ENCODE assay signal across 10 mouse cellular contexts in the genomic region with DNA sequence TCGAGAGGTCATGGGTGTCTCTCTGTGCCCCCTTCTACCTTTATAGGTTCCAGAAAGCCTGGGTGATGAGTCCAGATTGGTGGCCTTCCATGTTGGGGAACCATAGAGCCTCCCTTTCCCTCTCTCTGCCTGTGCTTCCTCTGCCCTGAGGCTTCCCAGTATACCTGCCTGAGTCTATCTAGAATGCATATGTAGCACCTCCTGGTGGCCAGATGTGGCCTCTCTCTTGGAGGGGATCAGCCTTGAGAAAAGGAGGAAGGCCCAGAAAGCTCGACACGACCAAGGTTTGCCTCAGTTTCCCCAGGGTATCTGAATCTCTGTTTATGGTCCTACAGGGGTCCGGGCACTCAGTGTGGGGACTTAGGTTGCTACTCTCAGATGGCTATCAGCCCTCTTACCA. TPM values are rescaled to one million over a fixed set of nuclear protein-coding genes. Genes with fewer than 3 reads are reported as not detected.
DNase-seq lines count a peak whose midpoint lies in the region; ATAC-seq and TF ChIP-seq lines count a peak whose summit lies in the region.
"Had no signal": no experiment of that assay in that cellular context is flagged by ENCODE, and none has a peak within 500 bp of the region (broad histone marks: within the 10 kb centered on the region; RNA-seq: fewer than 3 reads in every experiment).

No protein-coding gene starts in this region.

- H3K4me3 ChIP-seq in testis, adult 2 months (ENCODE audit: control insufficient read depth, low read depth, low read length): no peak overlapping the region
- H3K4me3 ChIP-seq: hindbrain, embryonic 15.5 days; neural tube, embryonic 12.5 days had no signal

- H3K36me3 ChIP-seq in testis, adult 2 months (ENCODE audit: control insufficient read depth, insufficient read depth, low read length): peaks cover under 1% of the 10 kb centered on the region

- DNase-seq in embryo, embryonic 10 days (ENCODE audit: low spot score): peak; percentile 62
- no peak for DNase-seq in embryo, embryonic 9.5 days (ENCODE audit: extremely low spot score)
- no peak for DNase-seq in testis, postnatal 14 days (ENCODE audit: low spot score)
- peak; percentile 82 for DNase-seq in lung, postnatal 36 days
- peak; percentile 80 for DNase-seq in thymus, postnatal 4 days
- no peak for DNase-seq in layer of hippocampus, postnatal 36 days

- no peaks in the 10 kb centered on the region for H3K27me3 ChIP-seq in testis, adult 2 months (ENCODE audit: control insufficient read depth, insufficient read depth, low read length)

- no peak overlapping the region for H3K27ac ChIP-seq in testis, adult 2 months (ENCODE audit: control insufficient read depth, insufficient read depth, low read depth, low read length)
- H3K27ac ChIP-seq: hindbrain, embryonic 15.5 days; neural tube, embryonic 12.5 days had no signal

- peak; percentile 33; the same call in 1 of the 2 replicates for TF ChIP-seq CTCF in testis, adult 2 months (IDR thresholded peaks at IDR 0.05; ENCODE audit: control insufficient read depth, insufficient read depth, insufficient replicate concordance, low read depth, low read length)

- TF ChIP-seq POLR2A in testis, adult 2 months (IDR thresholded peaks at IDR 0.05; ENCODE audit: control insufficient read depth, low read depth, low read length): no peak

- H3K4me1 ChIP-seq in testis, adult 2 months (ENCODE audit: control insufficient read depth, insufficient read depth, low read length): no peaks in the 10 kb centered on the region
- H3K4me1 ChIP-seq: hindbrain, embryonic 15.5 days had no signal

- ATAC-seq in hematopoietic stem cell, adult 5-6 weeks (replicated peaks in 1 of 2; ENCODE audit: insufficient read depth in 1 of 2, low FRiP score in 2 of 2, low TSS enrichment in 1 of 2, low read depth in 1 of 2, poor library complexity in 2 of 2, severe bottlenecking in 2 of 2): peak; percentile 34 to 63; a peak in 2 of 4 replicates

RNA-seq across cellular contexts. Expression of gene Tmem184a, which starts 0.9 kb away (rescaled TPM):
- 138 and 204 TPM in 2 replicates for polyA plus RNA-seq in testis, adult 2 months (2012; rRNA removed)
- 0.30 TPM in 1 of 2 replicates, not detected in the other for total RNA-seq in hematopoietic stem cell, adult 5-6 weeks (2017)
- 1 to 10 TPM in 1 of 2 experiments, under 1 TPM in 1; 0.18 to 1.0 TPM for total RNA-seq in layer of hippocampus, postnatal 36 days (2021)

RNA-seq across cellular contexts. Expression of gene Gm26938, which starts 7.4 kb away (rescaled TPM):
- polyA plus RNA-seq in testis, adult 2 months (2012; rRNA removed): not detected in 2 replicates
- not detected in 2 replicates for total RNA-seq in hematopoietic stem cell, adult 5-6 weeks (2017)
- not detected for total RNA-seq in layer of hippocampus, postnatal 36 days (2021)
- polyA plus RNA-seq: hindbrain, embryonic 15.5 days; neural tube, embryonic 12.5 days had no signal

RNA-seq across cellular contexts. Expression of gene Psmg3, which starts 7.9 kb away (rescaled TPM):
- polyA plus RNA-seq in testis, adult 2 months (2012; rRNA removed): 9.9 and 11.0 TPM in 2 replicates
- total RNA-seq in hematopoietic stem cell, adult 5-6 weeks (2017): 7.3 and 21.1 TPM in 2 replicates
- 10 to 100 TPM; 18.4 to 19.9 TPM for total RNA-seq in layer of hippocampus, postnatal 36 days (2021)

RNA-seq across cellular contexts. Expression of gene Mafk, which starts 27.5 kb away (rescaled TPM):
- polyA plus RNA-seq in testis, adult 2 months (2012; rRNA removed): 10.8 and 14.5 TPM in 2 replicates
- 45.8 and 52.7 TPM in 2 replicates for total RNA-seq in hematopoietic stem cell, adult 5-6 weeks (2017)
- total RNA-seq in layer of hippocampus, postnatal 36 days (2021): 1 to 10 TPM; 7.3 to 8.2 TPM

RNA-seq across cellular contexts. Expression of gene Ints1, which starts 43.3 kb away (rescaled TPM):
- 33.9 and 36.4 TPM in 2 replicates for polyA plus RNA-seq in testis, adult 2 months (2012; rRNA removed)
- total RNA-seq in hematopoietic stem cell, adult 5-6 weeks (2017): 31.5 and 43.9 TPM in 2 replicates
- 10 to 100 TPM; 86.4 to 91.9 TPM for total RNA-seq in layer of hippocampus, postnatal 36 days (2021)

Comparison
In these comparisons a context has a peak if more than half of its experiments do, and no peak if none do; other contexts are left out.
1. DNase-seq: peak in embryo, embryonic 10 days (single experiment), lung, postnatal 36 days (single experiment) and thymus, postnatal 4 days (single experiment); none in embryo, embryonic 9.5 days (single experiment), testis, postnatal 14 days (single experiment) and layer of hippocampus, postnatal 36 days (0 of 2).